Comparison of ENCODE assay signal across 21 mouse cellular contexts in the genomic region with DNA sequence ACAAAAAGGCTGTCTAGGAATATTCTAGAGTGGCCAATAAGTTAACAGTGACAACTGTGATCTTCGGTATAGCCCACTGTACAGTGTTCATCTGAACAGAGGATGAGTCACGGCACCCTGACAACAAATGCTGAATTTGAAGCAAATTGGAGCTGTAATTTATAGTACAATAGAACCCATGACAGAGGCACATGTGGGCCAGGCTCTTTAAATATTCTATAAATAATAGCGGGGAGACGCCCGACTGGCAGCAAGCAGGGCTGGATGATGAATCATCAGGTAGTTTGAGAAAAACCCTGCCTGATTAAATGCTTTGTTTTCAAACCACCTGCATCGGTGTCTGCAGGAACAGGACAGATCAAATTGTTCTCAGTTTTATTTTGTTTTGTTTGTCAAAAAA.
DNase-seq lines count a peak whose midpoint lies in the region; TF ChIP-seq lines count a peak whose summit lies in the region.
"Had no signal": no experiment of that assay in that cellular context is flagged by ENCODE, and none has a peak within 500 bp of the region (broad histone marks: within the 10 kb centered on the region; RNA-seq: fewer than 3 reads in every experiment).

No protein-coding gene starts in this region.

- no peaks in the 10 kb centered on the region for H3K79me2 ChIP-seq in myocyte (ENCODE audit: control insufficient read depth, insufficient read depth)

- TF ChIP-seq POLR2A in myocyte (IDR thresholded peaks at IDR 0.05; ENCODE audit: insufficient read length, low read depth) = no peak

- no peaks in the 10 kb centered on the region for H3K27me3 ChIP-seq in myocyte (ENCODE audit: control insufficient read depth, insufficient read depth, insufficient read length)
- H3K27me3 ChIP-seq: embryonic facial prominence, embryonic 15.5 days; heart, embryonic 12.5 days; limb, embryonic 12.5 days; liver, embryonic 12.5 days; megakaryocyte, embryonic 14.5 days had no signal

- H3K4me2 ChIP-seq in myocyte (ENCODE audit: low read depth) = peak overlapping the region; percentile 50
- H3K4me2 ChIP-seq: embryonic facial prominence, embryonic 15.5 days; heart, embryonic 12.5 days; hindbrain, embryonic 14.5 days; limb, embryonic 12.5 days; liver, embryonic 12.5 days had no signal

- intact Hi-C loops in heart, postnatal 25 days (cut with DNase I) = no loop called here

- no peaks in the 10 kb centered on the region for H3K36me3 ChIP-seq in myocyte (ENCODE audit: control insufficient read depth, insufficient read depth)
- H3K36me3 ChIP-seq: embryonic facial prominence, embryonic 15.5 days; forebrain, embryonic 10.5 days; heart, embryonic 12.5 days; limb, embryonic 12.5 days; liver, embryonic 12.5 days had no signal

- no peak for TF ChIP-seq CTCF in layer of hippocampus, adult 2 months (conservative IDR thresholded peaks at IDR 0.05)

- H3ac ChIP-seq in myocyte (ENCODE audit: control insufficient read depth, insufficient read length) = no peak overlapping the region

- no peak overlapping the region for H3K4me3 ChIP-seq in layer of hippocampus, adult 2 months
- H3K4me3 ChIP-seq in myocyte = no peak overlapping the region
- H3K4me3 ChIP-seq: embryonic facial prominence, embryonic 15.5 days; forebrain, embryonic 10.5 days; heart, embryonic 12.5 days; limb, embryonic 12.5 days; liver, embryonic 12.5 days; megakaryocyte, embryonic 14.5 days had no signal

- DNase-seq in adrenal gland, postnatal 14 days = peak; percentile 8
- no peak for DNase-seq in adrenal gland, postnatal 25 days
- peak in 1 of 2 experiments; percentile 53 for DNase-seq in layer of hippocampus, adult 2 months (ENCODE audit: low spot score in 2 of 2)
- DNase-seq in layer of hippocampus, adult 8-10 months (ENCODE audit: low spot score in 2 of 2) = no peak
- peak; percentile 51 to 61 for DNase-seq in right cerebral cortex, adult 2 months (ENCODE audit: low spot score in 2 of 2)
- DNase-seq in right cerebral cortex, postnatal 4 days = no peak
- no peak for DNase-seq in heart, postnatal 25 days (ENCODE audit: low spot score)
- DNase-seq: gastrocnemius, postnatal 10 days; heart, adult 11 months; heart, postnatal 14 days; lung, adult 2 months; midbrain, embryonic 14.5 days had no signal

- peak overlapping the region; percentile 62; the same call in 1 of the 2 replicates for H3K27ac ChIP-seq in layer of hippocampus, adult 2 months
- H3K27ac ChIP-seq: embryonic facial prominence, embryonic 15.5 days; forebrain, embryonic 10.5 days; hindbrain, embryonic 14.5 days; kidney, postnatal 0 days; limb, embryonic 12.5 days; liver, embryonic 12.5 days had no signal

TF ChIP-seq in myocyte, 11 proteins besides CTCF, POLR2A, EP300 and RAD21:
- TF ChIP-seq TCF3 (IDR thresholded peaks at IDR 0.05; ENCODE audit: insufficient read length, low read depth) (no peak), E2F4 (IDR thresholded peaks at IDR 0.05; ENCODE audit: insufficient read depth) (no peak), USF1 (IDR thresholded peaks at IDR 0.05; ENCODE audit: low read depth) (no peak), MYOD1 (IDR thresholded peaks at IDR 0.05; ENCODE audit: control insufficient read depth in 1 of 3, insufficient read length in 2 of 3, low read depth in 2 of 3) (peak in 1 of 3 experiments; percentile 10), MAX (IDR thresholded peaks at IDR 0.05; ENCODE audit: low read depth) (no peak), REST (IDR thresholded peaks at IDR 0.05; ENCODE audit: insufficient read depth, insufficient read length) (no peak), SRF (IDR thresholded peaks at IDR 0.05; ENCODE audit: control insufficient read depth, insufficient read length, low read depth) (no peak)

Comparison
In these comparisons a context has a peak if more than half of its experiments do, and no peak if none do; other contexts are left out.
1. DNase-seq: peak in adrenal gland, postnatal 14 days (single experiment) and right cerebral cortex, adult 2 months (2 of 2); none in adrenal gland, postnatal 25 days (single experiment), layer of hippocampus, adult 8-10 months (0 of 2), right cerebral cortex, postnatal 4 days (single experiment) and heart, postnatal 25 days (single experiment).